Mouse (Mus musculus) olfactory bulb, adult 2 months (tissue): ENCODE data around the gene Zfp653.

Experiments
- CTCF ChIP-seq: fragments of 200-500 bp; IDR thresholded peaks from 2 replicates; pipeline ENCODE4 v1.5.1; 2012; ENCODE audit warnings: low read depth, mild to moderate bottlenecking, low read length, moderate library complexity; ENCODE audit not compliant: insufficient read depth
- POLR2A ChIP-seq: fragments of 200-500 bp; IDR thresholded peaks from 2 replicates; pipeline ENCODE4 v1.6.1; 2012; ENCODE audit warnings: mild to moderate bottlenecking, low read depth, low read length, moderate library complexity; ENCODE audit not compliant: insufficient read depth

- TF ChIP-seq CTCF = no peak
- TF ChIP-seq POLR2A = no peak
Observed at GRCm38 (mm10) chr9:22115635-22116034, 44.5 kb upstream of the Zfp653 start.
